Mouse (Mus musculus): ENCODE data around the gene Tmem123. TPM values are rescaled to one million over a fixed set of nuclear protein-coding genes. Genes with fewer than 3 reads are reported as not detected.
A peak's percentile ranks its signal among the peaks of the same experiment; 100 is the strongest.

Tmem123 gene
- polyA plus RNA-seq, 1 experiment from 2014 or later = 23.0 TPM

GRCm38 (mm10) chr9:7793561-7793960 is 29.7 kb downstream of the Tmem123 start:
- 89% methylated on average over 2 of the region's 2 CpGs for WGBS
- Histone ChIP-seq H3K9ac (replicated peaks; ENCODE audit: low read depth, low read length) (no peak overlapping the region), H3K27ac (ENCODE audit: low read length) (no peak overlapping the region), H3K4me2 (ENCODE audit: low read length) (no peak overlapping the region), H3K36me3 (ENCODE audit: control insufficient read depth, insufficient read depth) (peaks cover 6% of the 10 kb centered on the region; the same call in 1 of the 2 replicates), H3K27me3 (replicated peaks; ENCODE audit: control insufficient read depth, insufficient read depth, low read length) (no peaks in the 10 kb centered on the region), H3K4me3 (replicated peaks; ENCODE audit: low read length) (no peak overlapping the region), H3K4me1 (replicated peaks; ENCODE audit: control insufficient read depth, insufficient read depth, low read length) (no peaks in the 10 kb centered on the region), H3K9me3 (ENCODE audit: control insufficient read depth, low read length) (no peaks in the 10 kb centered on the region)
- no peak for ATAC-seq

DNA sequence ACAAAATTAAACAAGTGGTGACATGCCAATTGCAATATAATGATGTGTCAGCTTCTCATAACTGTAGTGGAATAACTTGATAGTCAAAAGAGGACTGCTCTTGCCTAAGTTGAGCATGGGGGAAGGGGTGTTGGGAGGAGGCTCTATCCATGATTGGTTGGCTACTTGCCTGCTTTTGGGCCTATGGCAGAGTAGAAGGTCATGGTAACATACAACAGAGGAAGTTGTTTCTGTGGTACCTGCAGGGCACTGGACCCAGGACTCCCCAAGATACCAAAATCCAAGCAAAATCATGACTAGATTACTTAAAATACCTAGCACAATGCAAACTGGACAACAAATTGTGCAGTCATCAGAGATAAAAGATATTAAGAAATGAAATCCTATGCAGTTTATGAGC is 31.7 kb downstream of the Tmem123 start:
- H3K4me3 ChIP-seq (replicated peaks; ENCODE audit: low read length) = no peak overlapping the region
- H3K4me2 ChIP-seq (ENCODE audit: low read length) = no peak overlapping the region
- no peaks in the 10 kb centered on the region for H3K9me3 ChIP-seq (ENCODE audit: control insufficient read depth, low read length)
- H3K4me1 ChIP-seq (replicated peaks; ENCODE audit: control insufficient read depth, insufficient read depth, low read length) = no peaks in the 10 kb centered on the region
- ATAC-seq = peak; percentile 25; the same call in 1 of the 2 replicates
- no peak overlapping the region for H3K9ac ChIP-seq (replicated peaks; ENCODE audit: low read depth, low read length)
- H3K27me3 ChIP-seq (replicated peaks; ENCODE audit: control insufficient read depth, insufficient read depth, low read length) = no peaks in the 10 kb centered on the region
- H3K27ac ChIP-seq (ENCODE audit: low read length) = no peak overlapping the region
- H3K36me3 ChIP-seq (ENCODE audit: control insufficient read depth, insufficient read depth) = peaks cover 6% of the 10 kb centered on the region; the same call in 1 of the 2 replicates

DNA sequence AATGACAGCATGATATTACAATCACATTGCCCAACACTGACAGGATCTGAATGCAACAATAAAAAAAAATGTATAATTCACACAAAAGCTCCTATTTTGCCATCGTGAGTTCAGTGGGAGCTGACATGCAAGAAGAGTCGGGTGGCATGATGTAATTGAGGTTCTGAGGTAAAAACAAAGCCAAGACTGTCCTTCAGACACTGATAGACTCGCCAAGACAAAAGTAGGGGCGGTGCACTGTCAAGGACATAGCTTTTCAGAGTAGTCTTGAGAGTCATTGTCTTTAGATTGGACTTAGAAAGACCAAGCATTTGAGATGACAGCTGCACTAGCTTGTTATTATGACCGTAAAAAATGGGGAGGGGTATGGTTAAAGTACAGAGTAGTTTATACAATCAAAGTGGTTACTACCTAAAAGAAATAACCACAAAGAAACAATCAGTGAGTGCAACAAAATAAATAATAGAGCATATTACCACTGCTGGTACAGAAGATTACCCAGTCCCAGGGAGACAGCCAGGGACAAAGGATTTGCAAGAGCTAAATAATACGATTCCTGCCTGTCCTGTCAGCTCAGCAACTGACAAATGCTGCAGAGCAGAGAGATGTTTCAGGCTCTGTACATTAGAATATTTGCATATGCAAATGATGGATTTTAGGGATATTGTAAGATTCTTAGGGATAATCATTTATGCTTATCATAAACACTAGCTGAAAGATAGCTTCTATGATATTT is 32.5 kb downstream of the Tmem123 start:
- Histone ChIP-seq H3K36me3 (ENCODE audit: control insufficient read depth, insufficient read depth) (peaks cover 6% of the 10 kb centered on the region; the same call in 1 of the 2 replicates), H3K9me3 (ENCODE audit: control insufficient read depth, low read length) (no peaks in the 10 kb centered on the region), H3K4me2 (ENCODE audit: low read length) (no peak overlapping the region), H3K9ac (replicated peaks; ENCODE audit: low read depth, low read length) (no peak overlapping the region), H3K4me3 (replicated peaks; ENCODE audit: low read length) (no peak overlapping the region), H3K27me3 (replicated peaks; ENCODE audit: control insufficient read depth, insufficient read depth, low read length) (no peaks in the 10 kb centered on the region), H3K4me1 (replicated peaks; ENCODE audit: control insufficient read depth, insufficient read depth, low read length) (no peaks in the 10 kb centered on the region), H3K27ac (ENCODE audit: low read length) (peak overlapping the region; percentile 77)
- WGBS = 43% methylated on average over 6 of the region's 6 CpGs
- ATAC-seq = peak; percentile 90

GRCm38 (mm10) chr9:7797542-7797941 is 33.7 kb downstream of the Tmem123 start:
- H3K27ac ChIP-seq (ENCODE audit: low read length) = no peak overlapping the region
- H3K36me3 ChIP-seq (ENCODE audit: control insufficient read depth, insufficient read depth) = peaks cover 3% of the 10 kb centered on the region; the same call in 1 of the 2 replicates
- WGBS = 92% methylated on average over 2 of the region's 2 CpGs

DNA sequence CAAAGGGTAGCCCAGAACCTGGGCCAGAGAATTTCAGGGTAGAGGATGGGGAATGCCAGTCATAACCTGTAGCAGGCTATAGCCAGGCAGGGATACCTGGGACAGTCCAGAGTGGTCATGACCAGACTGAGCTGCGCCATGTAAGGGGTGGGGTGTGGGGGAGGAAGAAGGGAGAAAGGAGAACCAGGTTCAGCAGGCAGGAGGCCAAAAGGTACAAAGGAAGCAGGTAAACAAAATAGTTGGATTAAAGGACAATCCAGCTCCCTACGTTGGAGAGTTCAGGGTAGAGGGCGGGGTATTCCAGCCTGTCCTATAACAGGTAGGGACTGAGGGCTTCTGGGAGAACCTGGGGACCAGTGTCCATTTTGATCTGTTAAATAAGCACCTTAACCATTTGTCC is 34.7 kb downstream of the Tmem123 start:
- no peak overlapping the region for H3K4me2 ChIP-seq (ENCODE audit: low read length)
- peaks cover 3% of the 10 kb centered on the region; the same call in 1 of the 2 replicates for H3K36me3 ChIP-seq (ENCODE audit: control insufficient read depth, insufficient read depth)
- no peak overlapping the region for H3K27ac ChIP-seq (ENCODE audit: low read length)
- no peak overlapping the region for H3K9ac ChIP-seq (replicated peaks; ENCODE audit: low read depth, low read length)
- no peaks in the 10 kb centered on the region for H3K27me3 ChIP-seq (replicated peaks; ENCODE audit: control insufficient read depth, insufficient read depth, low read length)
- 92% methylated on average over 3 of the region's 3 CpGs for WGBS
- H3K9me3 ChIP-seq (ENCODE audit: control insufficient read depth, low read length) = no peaks in the 10 kb centered on the region
- no peak for ATAC-seq
- no peak overlapping the region for H3K4me3 ChIP-seq (replicated peaks; ENCODE audit: low read length)
- H3K4me1 ChIP-seq (replicated peaks; ENCODE audit: control insufficient read depth, insufficient read depth, low read length) = no peaks in the 10 kb centered on the region

More at GRCm38 (mm10) chr9:7797542-7797941, 33.7 kb downstream of the Tmem123 start:
- Histone ChIP-seq H3K4me3 (replicated peaks; ENCODE audit: low read length) (no peak overlapping the region), H3K9me3 (ENCODE audit: control insufficient read depth, low read length) (no peaks in the 10 kb centered on the region), H3K27me3 (replicated peaks; ENCODE audit: control insufficient read depth, insufficient read depth, low read length) (no peaks in the 10 kb centered on the region), H3K4me2 (ENCODE audit: low read length) (no peak overlapping the region), H3K4me1 (replicated peaks; ENCODE audit: control insufficient read depth, insufficient read depth, low read length) (no peaks in the 10 kb centered on the region), H3K9ac (replicated peaks; ENCODE audit: low read depth, low read length) (no peak overlapping the region)
- ATAC-seq = no peak

- H3K4me1 ChIP-seq (replicated peaks; ENCODE audit: control insufficient read depth, insufficient read depth, low read length) = no peaks in the 10 kb centered on the region
- no peak overlapping the region for H3K27ac ChIP-seq (ENCODE audit: low read length)
- 0 out of 2 replicates have a peak, but pooled peaks cover 2% of the 10 kb centered on the region for H3K9me3 ChIP-seq (ENCODE audit: control insufficient read depth, low read length)
- no peak for ATAC-seq
- H3K36me3 ChIP-seq (ENCODE audit: control insufficient read depth, insufficient read depth) = no peaks in the 10 kb centered on the region
- 75% methylated on average over 3 of the region's 5 CpGs for WGBS
- H3K4me2 ChIP-seq (ENCODE audit: low read length) = no peak overlapping the region
- H3K27me3 ChIP-seq (replicated peaks; ENCODE audit: control insufficient read depth, insufficient read depth, low read length) = no peaks in the 10 kb centered on the region
- H3K9ac ChIP-seq (replicated peaks; ENCODE audit: low read depth, low read length) = no peak overlapping the region
- no peak overlapping the region for H3K4me3 ChIP-seq (replicated peaks; ENCODE audit: low read length)
Observed at GRCm38 (mm10) chr9:7805101-7805506, 41.3 kb downstream of the Tmem123 start.

DNA sequence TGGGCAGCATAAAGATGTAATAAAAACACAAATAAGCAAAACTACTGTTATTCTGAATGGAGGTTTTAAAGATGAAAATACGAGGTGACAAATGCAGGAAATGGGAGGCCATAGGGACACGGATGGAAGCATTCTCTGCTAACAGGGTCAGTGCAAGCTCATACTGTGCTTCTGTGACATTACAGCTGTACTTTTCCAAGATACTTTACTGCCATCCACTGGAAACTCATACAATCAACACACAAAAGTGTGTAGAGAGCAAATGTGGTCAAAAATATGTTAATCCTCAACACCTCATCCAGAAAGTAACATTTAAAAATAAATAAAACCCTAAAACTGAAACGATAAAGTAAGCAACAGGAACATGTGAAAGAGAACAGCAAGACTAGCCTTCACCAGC is 58.9 kb downstream of the Tmem123 start:
- Histone ChIP-seq H3K4me2 (ENCODE audit: low read length) (no peak overlapping the region), H3K27me3 (replicated peaks; ENCODE audit: control insufficient read depth, insufficient read depth, low read length) (no peaks in the 10 kb centered on the region), H3K4me3 (replicated peaks; ENCODE audit: low read length) (no peak overlapping the region), H3K9me3 (ENCODE audit: control insufficient read depth, low read length) (no peaks in the 10 kb centered on the region), H3K4me1 (replicated peaks; ENCODE audit: control insufficient read depth, insufficient read depth, low read length) (no peaks in the 10 kb centered on the region; the same call in 1 of the 2 replicates), H3K9ac (replicated peaks; ENCODE audit: low read depth, low read length) (no peak overlapping the region), H3K36me3 (ENCODE audit: control insufficient read depth, insufficient read depth) (peaks cover 22% of the 10 kb centered on the region), H3K27ac (ENCODE audit: low read length) (no peak overlapping the region)
- ATAC-seq = no peak
- WGBS = 90% methylated on average over 3 of the region's 3 CpGs

DNA sequence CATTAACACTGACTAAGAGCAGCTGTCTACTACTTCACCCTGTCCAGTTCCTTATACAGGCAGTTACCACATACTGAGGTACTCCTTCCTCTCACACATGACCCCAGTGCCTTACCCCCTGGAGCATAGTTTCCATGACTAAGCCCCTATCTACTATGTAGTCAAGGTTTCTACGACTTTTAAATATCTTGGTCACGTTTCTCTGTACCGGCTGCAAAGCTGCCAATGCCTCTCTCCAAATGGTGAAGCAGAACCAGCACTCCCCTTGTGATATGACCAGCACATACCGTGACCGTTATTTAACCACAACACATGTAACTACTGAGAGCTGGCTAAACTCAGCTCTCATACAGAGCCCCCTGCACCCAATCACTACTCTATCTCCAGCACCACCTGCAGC is 61.1 kb downstream of the Tmem123 start:
- Histone ChIP-seq H3K36me3 (ENCODE audit: control insufficient read depth, insufficient read depth) (peaks cover 8% of the 10 kb centered on the region), H3K27me3 (replicated peaks; ENCODE audit: control insufficient read depth, insufficient read depth, low read length) (no peaks in the 10 kb centered on the region), H3K9me3 (ENCODE audit: control insufficient read depth, low read length) (no peaks in the 10 kb centered on the region), H3K4me1 (replicated peaks; ENCODE audit: control insufficient read depth, insufficient read depth, low read length) (peaks cover 2% of the 10 kb centered on the region; the same call in 1 of the 2 replicates), H3K4me3 (replicated peaks; ENCODE audit: low read length) (no peak overlapping the region), H3K27ac (ENCODE audit: low read length) (no peak overlapping the region), H3K4me2 (ENCODE audit: low read length) (no peak overlapping the region), H3K9ac (replicated peaks; ENCODE audit: low read depth, low read length) (no peak overlapping the region)
- 96% methylated on average over 5 of the region's 5 CpGs for WGBS
- ATAC-seq = no peak

DNA sequence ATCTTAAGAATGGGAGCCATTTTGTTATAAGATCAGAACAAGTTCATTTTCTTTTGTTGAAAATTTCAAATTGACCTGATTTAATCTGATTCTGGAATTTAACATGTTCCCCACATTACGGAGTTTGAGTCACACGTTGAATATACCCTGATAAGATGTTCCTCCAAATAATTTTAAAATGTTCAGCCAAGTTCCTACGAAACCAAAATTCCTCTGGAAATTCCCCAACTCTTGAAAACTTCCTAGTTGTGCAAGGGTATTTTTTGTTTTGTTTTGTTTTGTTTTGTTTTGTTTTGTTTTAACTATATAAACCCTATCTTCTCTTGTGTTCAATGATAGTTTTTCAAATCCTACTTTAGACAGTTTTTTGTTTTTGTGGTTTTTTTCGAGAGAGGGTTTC is 64.9 kb downstream of the Tmem123 start:
- Histone ChIP-seq H3K27ac (ENCODE audit: low read length) (no peak overlapping the region), H3K9ac (replicated peaks; ENCODE audit: low read depth, low read length) (no peak overlapping the region), H3K27me3 (replicated peaks; ENCODE audit: control insufficient read depth, insufficient read depth, low read length) (no peaks in the 10 kb centered on the region), H3K9me3 (ENCODE audit: control insufficient read depth, low read length) (no peaks in the 10 kb centered on the region), H3K4me3 (replicated peaks; ENCODE audit: low read length) (no peak overlapping the region), H3K4me1 (replicated peaks; ENCODE audit: control insufficient read depth, insufficient read depth, low read length) (peaks cover 24% of the 10 kb centered on the region), H3K36me3 (ENCODE audit: control insufficient read depth, insufficient read depth) (0 out of 2 replicates have a peak, but pooled peaks cover 4% of the 10 kb centered on the region), H3K4me2 (ENCODE audit: low read length) (no peak overlapping the region)
- ATAC-seq = no peak
- 90% methylated on average over 4 of the region's 4 CpGs for WGBS

Measured in forebrain, embryonic 16.5 days (tissue).